Mouse (Mus musculus): ENCODE data around the gene Slc44a5.

GRCm38 (mm10) chr3:154252219-154252618, 279.0 kb downstream of the Slc44a5 start:
- TF ChIP-seq CTCF (IDR thresholded peaks at IDR 0.05; ENCODE audit: extremely low read depth, insufficient read depth, insufficient read length, insufficient replicate concordance) (no peak), POLR2A (IDR thresholded peaks at IDR 0.05; ENCODE audit: low read depth, low read length) (no peak)

Data from spleen, adult 2 months (tissue).